Mouse (Mus musculus): Measurements from ENCODE around the gene Gm20767. TPM values are rescaled to one million over a fixed set of nuclear protein-coding genes. Genes with fewer than 3 reads are reported as not detected.
"Not testable (repeated sequence)": the region's sequence is repeated elsewhere in the genome, so short reads cannot be mapped to it uniquely, and the experiment has no call there.

Gm20767 gene
- total RNA-seq (2014; fragmentation: Nextera tagmentation) (not detected in 2 replicates), total RNA-seq (2017) (not detected in 2 replicates)

GRCm38 (mm10) chr13:120139946-120140345 is at the start of gene Gm20767:
Gene Gm20767, plus strand, starts transcription at chr13:120140246.
- not testable (repeated sequence) for ATAC-seq (replicated peaks; ENCODE audit: poor library complexity, severe bottlenecking)

GRCm38 (mm10) chr13:120092950-120093349 is 47.1 kb upstream of the Gm20767 start:
- peak; percentile 62 for ATAC-seq (replicated peaks; ENCODE audit: poor library complexity, severe bottlenecking)

GRCm38 (mm10) chr13:120096241-120096937 is 43.7 kb upstream of the Gm20767 start:
- peak; percentile 48 for ATAC-seq (replicated peaks; ENCODE audit: poor library complexity, severe bottlenecking)

- ATAC-seq (replicated peaks; ENCODE audit: poor library complexity, severe bottlenecking) = 0 out of 2 replicates have a peak, but pooled peaks have one; percentile 1
These were observed 43.1 kb upstream of the Gm20767 start for GRCm38 (mm10) chr13:120096938-120097256.

- peak; percentile 36 for ATAC-seq (replicated peaks; ENCODE audit: poor library complexity, severe bottlenecking)
These were observed 40.7 kb upstream of the Gm20767 start for GRCm38 (mm10) chr13:120099327-120099726.

GRCm38 (mm10) chr13:120106504-120106903 is 33.5 kb upstream of the Gm20767 start:
- ATAC-seq (replicated peaks; ENCODE audit: poor library complexity, severe bottlenecking) = peak; percentile 73

GRCm38 (mm10) chr13:120107000-120107399 is 33.0 kb upstream of the Gm20767 start:
- ATAC-seq (replicated peaks; ENCODE audit: poor library complexity, severe bottlenecking) = peak; percentile 85

- peak; percentile 80 for ATAC-seq (replicated peaks; ENCODE audit: poor library complexity, severe bottlenecking)
These were observed 2.3 kb downstream of the Gm20767 start for GRCm38 (mm10) chr13:120142348-120142747.

- ATAC-seq (replicated peaks; ENCODE audit: poor library complexity, severe bottlenecking) = peak; percentile 73
These were observed 9.8 kb downstream of the Gm20767 start for GRCm38 (mm10) chr13:120149660-120150407.

- peak; percentile 52 for ATAC-seq (replicated peaks; ENCODE audit: poor library complexity, severe bottlenecking)
These were observed 10.5 kb downstream of the Gm20767 start for GRCm38 (mm10) chr13:120150589-120150988.

- ATAC-seq (replicated peaks; ENCODE audit: poor library complexity, severe bottlenecking) = peak; percentile 91
These were observed 28.3 kb downstream of the Gm20767 start for GRCm38 (mm10) chr13:120168301-120168700.

- ATAC-seq (replicated peaks; ENCODE audit: poor library complexity, severe bottlenecking) = not testable (repeated sequence)
These were observed 32.1 kb downstream of the Gm20767 start, which contains the start of gene Gm21818 for GRCm38 (mm10) chr13:120172133-120172532. Gene Gm21818, plus strand, starts transcription at chr13:120172433.

GRCm38 (mm10) chr13:120196189-120196821 is 56.3 kb downstream of the Gm20767 start:
- peak; percentile 64 for ATAC-seq (replicated peaks; ENCODE audit: poor library complexity, severe bottlenecking)

Other genes with a start within 250 kb of the Gm20767 start
- gene Tcstv1, start 245.5 kb upstream of the Gm20767 start, total RNA-seq (2014; fragmentation: Nextera tagmentation) = not detected in 2 replicates
- not detected in 2 replicates for gene Tcstv1, start 245.5 kb upstream of the Gm20767 start, total RNA-seq (2017)
- not detected in 2 replicates for gene Gm21761, start 211.0 kb upstream of the Gm20767 start, total RNA-seq (2014; fragmentation: Nextera tagmentation)
- gene Gm21761, start 211.0 kb upstream of the Gm20767 start, total RNA-seq (2017) = not detected in 2 replicates
- gene B020031M17Rik, start 189.4 kb upstream of the Gm20767 start, total RNA-seq (2014; fragmentation: Nextera tagmentation) = not detected in 2 replicates
- not detected in 2 replicates for gene B020031M17Rik, start 189.4 kb upstream of the Gm20767 start, total RNA-seq (2017)
- not detected in 2 replicates for gene Gm36079, start 113.2 kb upstream of the Gm20767 start, total RNA-seq (2014; fragmentation: Nextera tagmentation)
- not detected in 2 replicates for gene Gm36079, start 113.2 kb upstream of the Gm20767 start, total RNA-seq (2017)
- 63.0 and 68.6 TPM in 2 replicates for gene Gm21188, start 88.1 kb upstream of the Gm20767 start, total RNA-seq (2014; fragmentation: Nextera tagmentation)
- gene Gm21188, start 88.1 kb upstream of the Gm20767 start, total RNA-seq (2017) = 31.0 and 37.9 TPM in 2 replicates
- not detected in 2 replicates for gene Gm21818, start 32.2 kb downstream of the Gm20767 start, total RNA-seq (2014; fragmentation: Nextera tagmentation)
- gene Gm21818, start 32.2 kb downstream of the Gm20767 start, total RNA-seq (2017) = not detected in 2 replicates
- not detected in 2 replicates for gene Gm21762, start 75.7 kb downstream of the Gm20767 start, total RNA-seq (2014; fragmentation: Nextera tagmentation)
- not detected in 2 replicates for gene Gm21762, start 75.7 kb downstream of the Gm20767 start, total RNA-seq (2017)
- gene Gm21731, start 98.9 kb downstream of the Gm20767 start, total RNA-seq (2014; fragmentation: Nextera tagmentation) = not detected in 2 replicates
- gene Gm21731, start 98.9 kb downstream of the Gm20767 start, total RNA-seq (2017) = not detected in 2 replicates
- not detected in 2 replicates for gene AF067061, start 122.9 kb downstream of the Gm20767 start, total RNA-seq (2014; fragmentation: Nextera tagmentation)
- gene AF067061, start 122.9 kb downstream of the Gm20767 start, total RNA-seq (2017) = not detected in 2 replicates
- 4.1 and 10.2 TPM in 2 replicates for gene BC147527, start 160.1 kb downstream of the Gm20767 start, total RNA-seq (2014; fragmentation: Nextera tagmentation)
- gene BC147527, start 160.1 kb downstream of the Gm20767 start, total RNA-seq (2017) = 13.6 and 38.4 TPM in 2 replicates
- not detected in 2 replicates for gene Tcstv3, start 176.6 kb downstream of the Gm20767 start, total RNA-seq (2014; fragmentation: Nextera tagmentation)
- gene Tcstv3, start 176.6 kb downstream of the Gm20767 start, total RNA-seq (2017) = not detected in 2 replicates